Mouse (Mus musculus): ENCODE results near the gene Mcf2l.

- TF ChIP-seq CTCF (IDR thresholded peaks at IDR 0.05; ENCODE audit: low read depth) = no peak
- TF ChIP-seq EP300 (IDR thresholded peaks at IDR 0.05; ENCODE audit: low read depth) = no peak
Observed at GRCm38 (mm10) chr8:13047652-13048051, 174.0 kb downstream of the Mcf2l start.

Measured in heart, postnatal 0 days (tissue).